Comparison of ENCODE assay signal across 8 mouse cellular contexts in the genomic region with DNA sequence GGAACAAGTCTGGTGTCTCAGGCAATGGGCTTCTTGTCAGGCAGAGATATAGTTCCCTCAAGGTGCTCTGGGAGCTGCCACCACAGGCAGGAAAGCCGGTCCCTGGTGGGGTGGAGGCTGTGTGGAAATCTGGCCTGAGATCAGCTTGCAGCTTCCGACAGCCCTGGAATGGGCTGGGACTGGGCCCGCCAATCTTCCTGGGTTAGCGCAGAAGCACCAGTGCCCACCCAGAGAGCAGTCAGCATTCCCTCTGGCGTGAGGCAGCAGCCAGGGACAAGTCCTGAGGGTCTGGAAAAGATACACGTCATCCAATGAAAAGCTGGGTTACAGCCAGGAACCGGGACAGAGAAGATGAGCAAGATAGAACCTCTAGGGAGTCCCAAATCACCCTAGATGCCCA. TPM values are rescaled to one million over a fixed set of nuclear protein-coding genes. Genes with fewer than 3 reads are reported as not detected.
DNase-seq lines count a peak whose midpoint lies in the region; ATAC-seq lines count a peak whose summit lies in the region.

No protein-coding gene starts in this region.

- ATAC-seq in midbrain, embryonic 14.5 days (ENCODE audit: low FRiP score, low TSS enrichment) = no peak

- peak overlapping the region; percentile 87; the same call in 1 of the 2 replicates for H3K27ac ChIP-seq in limb, embryonic 10.5 days
- no peak overlapping the region for H3K27ac ChIP-seq in midbrain, embryonic 14.5 days (replicated peaks; ENCODE audit: low read depth, low read length)

- 0 out of 2 replicates have a peak overlapping the region, but pooled peaks have one; percentile 66 for H3K9ac ChIP-seq in midbrain, embryonic 14.5 days (replicated peaks; ENCODE audit: low read length)

- DNase-seq in gastrocnemius, postnatal 25 days = peak; percentile 51
- no peak for DNase-seq in gastrocnemius, adult 18-20 months (ENCODE audit: low spot score)
- DNase-seq in heart, postnatal 36 days = peak; percentile 52 to 70
- DNase-seq in limb, embryonic 10.5 days (ENCODE audit: low spot score) = no peak
- DNase-seq in midbrain, embryonic 14.5 days = no peak
- DNase-seq in right cerebral cortex, adult 2 months (ENCODE audit: low spot score in 2 of 2) = no peak
- DNase-seq in cerebellum, adult 9-10 months = no peak
- DNase-seq in retina, embryonic 14.5 days (ENCODE audit: low spot score) = no peak

- WGBS in limb, embryonic 10.5 days = 58% methylated on average over 7 of the region's 7 CpGs
- 34% methylated on average over 7 of the region's 7 CpGs for WGBS in midbrain, embryonic 14.5 days

- H3K4me1 ChIP-seq in limb, embryonic 10.5 days = peaks cover 78% of the 10 kb centered on the region
- H3K4me1 ChIP-seq in midbrain, embryonic 14.5 days (ENCODE audit: control insufficient read depth, insufficient read depth, low read length) = peaks cover 47% of the 10 kb centered on the region

- H3K36me3 ChIP-seq in limb, embryonic 10.5 days = peaks cover 60% of the 10 kb centered on the region
- peaks cover 9% of the 10 kb centered on the region; the same call in 1 of the 2 replicates for H3K36me3 ChIP-seq in midbrain, embryonic 14.5 days (ENCODE audit: control insufficient read depth, insufficient read depth, low read length)

- intact Hi-C loops in heart, postnatal 36 days (cut with DNase I) = loop anchor here (1.0 to 5.0 kb wide), 3 partner anchors 45 to 185 kb away; partner anchors contain the start of gene Slc25a19

- H3K4me3 ChIP-seq in limb, embryonic 10.5 days = peak overlapping the region; percentile 87
- H3K4me3 ChIP-seq in midbrain, embryonic 14.5 days (replicated peaks; ENCODE audit: low read depth, low read length) = peak overlapping the region; percentile 94

- H3K9me3 ChIP-seq in limb, embryonic 10.5 days (replicated peaks) = no peaks in the 10 kb centered on the region
- H3K9me3 ChIP-seq in midbrain, embryonic 14.5 days (ENCODE audit: control insufficient read depth, low read length) = no peaks in the 10 kb centered on the region

- H3K27me3 ChIP-seq in limb, embryonic 10.5 days (ENCODE audit: low read depth, poor library complexity, severe bottlenecking) = no peaks in the 10 kb centered on the region
- H3K27me3 ChIP-seq in midbrain, embryonic 14.5 days (ENCODE audit: control insufficient read depth, insufficient read depth, low read length) = no peaks in the 10 kb centered on the region

- peak overlapping the region; percentile 75 for H3K4me2 ChIP-seq in midbrain, embryonic 14.5 days (ENCODE audit: low read length)

RNA-seq across cellular contexts. Expression of gene Caskin2, which starts 1.3 kb away (rescaled TPM):
- total RNA-seq in gastrocnemius, postnatal 25 days (2021) = 10 to 100 TPM; 13.7 to 13.9 TPM
- 10 to 100 TPM; 13.1 to 18.2 TPM for total RNA-seq in gastrocnemius, adult 18-20 months (2021)
- 10 to 100 TPM; 48.6 to 50.6 TPM for total RNA-seq in heart, postnatal 36 days (2021)
- 18.1 and 18.9 TPM in 2 replicates for polyA plus RNA-seq in limb, embryonic 10.5 days (2016; fragmentation: Nextera tagmentation; extraction: Ambion mirVana)
- 8.4 and 9.8 TPM in 2 replicates for polyA plus RNA-seq in midbrain, embryonic 14.5 days (2014; fragmentation: Nextera tagmentation; extraction: Ambion mirVana)

RNA-seq across cellular contexts. Expression of gene Tsen54, which starts 2.4 kb away (rescaled TPM):
- 1 to 10 TPM; 3.2 to 7.5 TPM for total RNA-seq in gastrocnemius, postnatal 25 days (2021)
- 1 to 10 TPM; 5.0 to 6.5 TPM for total RNA-seq in gastrocnemius, adult 18-20 months (2021)
- 1 to 10 TPM; 8.7 to 9.7 TPM for total RNA-seq in heart, postnatal 36 days (2021)
- 42.5 and 48.8 TPM in 2 replicates for polyA plus RNA-seq in limb, embryonic 10.5 days (2016; fragmentation: Nextera tagmentation; extraction: Ambion mirVana)
- 17.2 and 20.5 TPM in 2 replicates for polyA plus RNA-seq in midbrain, embryonic 14.5 days (2014; fragmentation: Nextera tagmentation; extraction: Ambion mirVana)

RNA-seq across cellular contexts. Expression of gene Llgl2, which starts 11.8 kb away (rescaled TPM):
- total RNA-seq in gastrocnemius, postnatal 25 days (2021) = 1 to 10 TPM; 7.8 to 9.0 TPM
- 1 to 10 TPM; 6.3 to 8.1 TPM for total RNA-seq in gastrocnemius, adult 18-20 months (2021)
- 10 to 100 TPM; 18.7 to 21.2 TPM for total RNA-seq in heart, postnatal 36 days (2021)
- 11.2 and 12.3 TPM in 2 replicates for polyA plus RNA-seq in limb, embryonic 10.5 days (2016; fragmentation: Nextera tagmentation; extraction: Ambion mirVana)
- polyA plus RNA-seq in midbrain, embryonic 14.5 days (2014; fragmentation: Nextera tagmentation; extraction: Ambion mirVana) = 0.55 and 0.63 TPM in 2 replicates

RNA-seq across cellular contexts. Expression of gene Myo15b, which starts 46.1 kb away (rescaled TPM):
- not detected for total RNA-seq in gastrocnemius, postnatal 25 days (2021)
- not detected for total RNA-seq in gastrocnemius, adult 18-20 months (2021)
- under 1 TPM in 1 of 2 experiments, not detected in 1; 0.14 TPM for total RNA-seq in heart, postnatal 36 days (2021)
- 0.05 and 0.18 TPM in 2 replicates for polyA plus RNA-seq in limb, embryonic 10.5 days (2016; fragmentation: Nextera tagmentation; extraction: Ambion mirVana)
- 0.15 TPM in 1 of 2 replicates, not detected in the other for polyA plus RNA-seq in midbrain, embryonic 14.5 days (2014; fragmentation: Nextera tagmentation; extraction: Ambion mirVana)

RNA-seq across cellular contexts. Expression of gene Tmem94, which starts 46.9 kb away (rescaled TPM):
- total RNA-seq in gastrocnemius, postnatal 25 days (2021) = 10 to 100 TPM; 68.5 to 72.2 TPM
- total RNA-seq in gastrocnemius, adult 18-20 months (2021) = 10 to 100 TPM; 85.1 to 88.2 TPM
- 100 to 1,000 TPM in 1 of 2 experiments, 10 to 100 TPM in 1; 92.3 to 101 TPM for total RNA-seq in heart, postnatal 36 days (2021)
- 30.6 and 37.7 TPM in 2 replicates for polyA plus RNA-seq in limb, embryonic 10.5 days (2016; fragmentation: Nextera tagmentation; extraction: Ambion mirVana)
- polyA plus RNA-seq in midbrain, embryonic 14.5 days (2014; fragmentation: Nextera tagmentation; extraction: Ambion mirVana) = 15.2 and 20.9 TPM in 2 replicates

Comparison
In these comparisons a context has a peak if more than half of its experiments do, and no peak if none do; other contexts are left out.
1. DNase-seq: peak in gastrocnemius, postnatal 25 days (single experiment) and heart, postnatal 36 days (2 of 2); none in gastrocnemius, adult 18-20 months (single experiment), limb, embryonic 10.5 days (single experiment), midbrain, embryonic 14.5 days (single experiment), right cerebral cortex, adult 2 months (0 of 2), cerebellum, adult 9-10 months (single experiment) and retina, embryonic 14.5 days (single experiment).